Mouse (Mus musculus) gastrocnemius, postnatal 14 days (tissue): ENCODE results near the gene Ipo5. TPM values are rescaled to one million over a fixed set of nuclear protein-coding genes. Genes with fewer than 3 reads are reported as not detected.

Experiments
- DNase-seq: peaks from one replicate; pipeline ENCODE4 v3.0.0; 2021; ENCODE audit warnings: mixed read lengths
- intact Hi-C: fragments of 180-260 bp; cut with DNase I; formaldehyde crosslinking; loops from one replicate; pipeline ENCODE4 v1.15.1; 2025; ENCODE audit warnings: low total_unique reads
- total RNA-seq, 2 experiments: library from RNA; stranded (reverse); gene quantifications; 2 replicates each; pipeline ENCODE4 v1.2.3; 2021

The Ipo5 gene
- total RNA-seq, 2 experiments from 2014 or later, result 79.7 to 84.1 TPM

DNA sequence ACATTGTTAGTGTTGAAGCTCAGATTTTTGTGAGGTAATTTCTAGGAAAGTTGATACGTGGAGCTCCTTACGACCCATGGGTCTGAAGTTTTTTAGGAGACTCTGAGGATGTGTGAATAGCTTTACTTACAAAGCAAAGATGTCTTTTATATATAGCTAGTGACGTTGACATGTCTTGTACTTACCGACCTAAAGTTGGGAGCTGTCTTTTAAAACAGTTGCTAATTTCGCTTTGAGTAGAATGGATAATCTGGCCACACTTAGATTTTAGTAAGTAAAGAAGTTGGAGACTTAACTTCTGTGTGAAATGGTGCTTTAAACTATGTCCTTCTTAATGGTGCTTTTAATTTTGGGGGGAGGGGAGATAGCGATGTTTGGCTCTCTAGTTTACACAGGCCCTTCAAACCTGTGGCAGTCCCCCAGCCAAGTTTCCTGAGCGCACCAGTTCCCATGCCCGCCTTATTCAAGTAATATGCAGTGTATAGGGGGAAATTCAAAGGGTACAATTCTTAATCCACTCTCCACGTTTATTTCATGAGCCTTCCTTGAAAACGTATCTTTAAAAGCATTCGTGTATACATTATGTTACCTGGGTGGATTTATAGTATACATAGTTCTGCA is 1.2 kb downstream of the Ipo5 start:
- intact Hi-C loops, result loop anchor here (5.0 kb wide), 1 partner anchor 70 kb away; no protein-coding TSS in a partner anchor
- no peak for DNase-seq

GRCm38 (mm10) chr14:120912916-120913315 is 1.9 kb downstream of the Ipo5 start:
- intact Hi-C loops, result loop anchor here (5.0 kb wide), 1 partner anchor 71 kb away; no protein-coding TSS in a partner anchor
- no peak for DNase-seq

DNA sequence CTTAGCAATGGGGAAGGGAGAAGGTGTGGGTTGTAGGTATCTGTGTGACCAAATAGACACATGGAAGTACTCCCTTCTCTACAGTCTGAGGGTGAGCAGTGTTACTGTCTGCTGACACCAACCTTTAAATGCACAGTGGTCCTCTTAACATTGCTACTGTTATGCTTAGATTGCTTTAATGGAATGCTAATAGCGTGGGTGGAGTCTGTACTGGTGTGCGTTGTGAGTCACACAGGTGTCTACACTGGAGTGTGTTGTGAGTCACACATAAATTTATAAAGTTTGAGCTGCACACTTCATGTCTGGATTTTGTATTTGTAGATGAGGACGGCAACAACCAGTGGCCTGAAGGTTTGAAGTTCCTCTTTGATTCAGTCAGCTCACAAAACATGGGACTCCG is 10.8 kb downstream of the Ipo5 start:
- DNase-seq, result no peak
- intact Hi-C loops, result no loop called here

- DNase-seq, result no peak
- intact Hi-C loops, result no loop called here
Measured at GRCm38 (mm10) chr14:120924044-120924443, 13.0 kb downstream of the Ipo5 start.

DNA sequence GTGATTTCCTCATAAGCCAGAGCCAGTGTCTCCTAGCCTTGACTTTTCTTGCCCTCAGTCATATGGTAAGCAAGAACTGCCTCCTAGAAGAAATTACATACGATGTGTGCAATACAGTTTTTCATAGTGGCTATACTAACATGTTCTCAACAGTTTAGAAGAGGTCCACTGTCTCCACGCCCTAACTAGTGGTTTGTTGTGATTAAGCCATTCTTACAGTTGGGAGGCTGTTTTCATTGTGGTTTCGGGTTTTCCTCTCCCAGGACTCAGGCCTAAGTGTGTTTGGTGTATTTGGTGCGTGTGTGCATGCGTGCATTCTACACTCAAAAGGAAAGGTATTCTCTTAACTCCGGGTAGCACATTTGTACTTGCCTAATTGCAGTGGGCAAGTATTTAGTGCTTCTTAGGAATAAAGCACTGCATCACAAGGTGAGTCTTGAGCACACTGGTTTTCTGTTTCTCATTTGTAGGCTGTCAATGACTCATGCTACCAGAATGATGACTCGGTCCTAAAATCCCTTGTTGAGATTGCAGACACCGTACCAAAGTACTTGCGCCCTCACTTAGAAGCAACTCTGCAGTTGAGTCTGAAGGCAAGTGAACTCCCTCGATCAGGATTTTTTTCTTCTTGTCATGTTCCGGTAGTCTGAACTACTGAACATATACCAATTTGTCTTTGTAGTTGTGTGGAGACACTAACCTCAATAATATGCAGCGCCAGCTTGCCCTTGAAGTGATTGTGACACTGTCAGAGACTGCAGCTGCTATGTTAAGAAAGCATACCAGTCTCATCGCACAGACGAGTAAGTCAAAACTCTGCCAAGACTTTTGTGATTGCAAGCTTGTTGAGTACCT is 14.9 kb downstream of the Ipo5 start:
- no peak for DNase-seq
- intact Hi-C loops, result no loop called here

- no peak for DNase-seq
- intact Hi-C loops, result no loop called here
Measured at GRCm38 (mm10) chr14:120931236-120931635, 20.2 kb downstream of the Ipo5 start.

DNA sequence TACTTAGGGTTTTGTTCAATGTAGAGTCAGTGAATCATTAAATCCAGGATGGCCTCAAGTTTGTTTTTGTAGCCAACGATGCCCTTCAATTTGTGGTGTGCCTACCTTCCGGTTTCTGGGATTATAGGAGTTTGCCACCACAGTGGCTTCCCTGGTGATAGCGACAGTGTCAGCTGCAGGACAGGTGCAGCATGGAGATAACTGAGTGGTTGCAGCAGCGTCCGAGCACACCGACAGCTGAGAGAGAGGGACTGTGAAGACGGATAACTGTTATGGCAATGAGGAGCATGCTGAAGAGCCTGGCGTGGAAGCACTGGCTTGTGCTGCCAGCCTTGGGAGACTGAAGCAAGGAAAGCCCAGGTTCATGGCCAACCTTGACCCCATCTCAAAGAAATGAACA is 22.6 kb downstream of the Ipo5 start:
- intact Hi-C loops, result no loop called here
- no peak for DNase-seq

GRCm38 (mm10) chr14:120937102-120937501 is 26.1 kb downstream of the Ipo5 start:
- intact Hi-C loops, result no loop called here
- no peak for DNase-seq

- intact Hi-C loops, result no loop called here
- no peak for DNase-seq
Measured at GRCm38 (mm10) chr14:120942803-120943202, 31.8 kb downstream of the Ipo5 start.

DNA sequence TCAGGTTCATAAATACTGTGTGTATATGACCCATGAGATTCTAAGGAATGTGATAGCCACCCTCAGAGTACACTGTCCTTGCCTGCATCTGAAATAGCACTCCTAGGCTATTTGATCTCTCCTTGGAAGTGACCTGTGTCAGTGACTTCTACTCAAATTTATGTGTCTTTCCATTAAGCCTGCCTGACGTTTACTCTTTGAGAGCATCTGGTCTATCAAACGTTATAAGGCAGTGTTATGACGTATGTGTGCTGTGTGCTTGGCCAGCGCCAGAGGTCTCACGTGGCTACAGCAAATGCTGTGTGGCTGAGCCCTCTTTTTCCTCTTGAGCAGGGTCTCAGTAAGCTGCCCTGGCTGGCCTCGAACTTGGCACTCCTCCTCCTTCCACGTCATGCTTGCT is 34.1 kb downstream of the Ipo5 start:
- intact Hi-C loops, result no loop called here

DNA sequence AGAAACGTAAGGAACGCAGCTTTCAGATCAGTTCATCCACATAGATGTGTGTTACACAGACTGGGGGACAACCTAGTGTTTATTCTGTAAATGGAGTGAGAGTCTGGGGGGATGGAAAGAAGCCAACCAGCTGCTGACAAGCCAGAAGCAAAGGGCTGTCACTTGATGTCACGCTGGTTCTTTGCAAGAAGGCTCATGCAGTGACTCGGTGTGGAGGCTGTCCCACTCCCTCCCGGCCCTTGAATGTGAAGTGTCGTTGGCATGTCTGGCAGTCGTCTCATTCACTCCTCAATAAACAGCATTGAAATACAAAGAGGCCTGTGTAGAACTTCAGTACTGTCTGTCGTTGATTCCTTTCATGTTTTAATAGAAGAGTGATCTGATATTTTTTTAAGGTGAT is 36.1 kb downstream of the Ipo5 start:
- intact Hi-C loops, result no loop called here
- no peak for DNase-seq

More for the DNA sequence above, 34.1 kb downstream of the Ipo5 start:
- no peak for DNase-seq

GRCm38 (mm10) chr14:120949002-120949401 is 38.0 kb downstream of the Ipo5 start:
- DNase-seq, result no peak
- intact Hi-C loops, result no loop called here

- DNase-seq, result no peak
- intact Hi-C loops, result no loop called here
Measured at GRCm38 (mm10) chr14:120950068-120950467, 39.0 kb downstream of the Ipo5 start.

DNA sequence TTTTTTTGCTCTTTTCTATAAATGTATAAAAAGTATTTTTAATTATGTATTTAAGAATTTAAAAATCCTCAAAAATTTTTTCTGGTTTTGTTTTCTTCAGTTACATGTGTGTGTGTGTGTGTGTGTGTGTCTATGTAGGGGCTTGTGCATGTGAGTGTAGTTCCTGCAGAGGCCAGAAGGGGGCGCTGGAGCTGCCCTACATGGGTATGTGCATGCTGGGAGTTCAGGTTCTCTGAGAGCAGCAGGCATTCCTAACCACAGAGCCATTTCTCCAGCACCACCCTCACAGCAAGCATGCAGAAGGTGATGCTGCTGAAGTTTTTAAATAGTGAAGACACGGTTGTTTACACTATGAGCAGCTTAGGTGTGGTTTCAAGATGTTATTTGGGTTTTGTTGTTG is 41.4 kb downstream of the Ipo5 start:
- no peak for DNase-seq
- intact Hi-C loops, result no loop called here

DNA sequence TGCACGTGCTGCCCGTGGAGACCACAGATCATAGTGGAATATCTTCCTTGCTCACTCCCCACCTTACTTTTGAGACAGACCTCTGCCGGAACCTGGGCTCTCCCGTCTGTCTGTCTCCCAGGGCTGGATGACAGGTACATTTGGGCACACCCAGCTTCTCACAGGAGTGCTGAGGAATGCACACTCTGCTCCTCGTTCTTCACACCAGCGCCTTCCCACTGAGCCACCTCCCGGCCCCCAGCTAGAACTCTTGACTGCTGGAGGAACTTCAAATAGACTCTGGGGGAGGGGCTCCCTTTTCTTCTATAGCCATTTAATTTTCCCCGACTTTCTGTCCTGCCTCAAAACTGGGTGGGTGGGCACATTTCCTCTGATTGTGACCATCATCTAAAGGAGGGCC is 49.5 kb downstream of the Ipo5 start:
- DNase-seq, result no peak
- intact Hi-C loops, result no loop called here

DNA sequence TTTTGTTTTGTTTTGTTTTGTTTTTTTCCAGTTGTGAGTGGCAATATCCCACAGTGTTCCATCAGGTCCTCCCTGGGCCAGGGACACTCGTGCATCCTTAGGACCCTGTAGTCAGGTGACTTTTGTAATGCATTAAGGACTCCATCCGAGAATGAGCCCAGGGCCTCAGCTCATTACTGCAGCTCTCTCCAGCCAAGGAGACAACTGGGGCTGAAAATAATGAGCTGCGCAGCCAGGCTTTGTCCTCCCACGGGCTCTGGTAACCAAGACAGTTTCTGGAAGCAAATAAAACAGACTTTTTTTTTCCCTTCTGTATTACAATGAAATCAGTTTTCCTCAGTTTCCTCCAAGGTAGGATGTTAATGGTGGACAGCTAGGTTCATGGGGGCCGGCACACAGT is 50.0 kb downstream of the Ipo5 start:
- intact Hi-C loops, result no loop called here
- DNase-seq, result no peak

GRCm38 (mm10) chr14:120967072-120967471 is 56.0 kb downstream of the Ipo5 start:
- intact Hi-C loops, result no loop called here
- no peak for DNase-seq

DNA sequence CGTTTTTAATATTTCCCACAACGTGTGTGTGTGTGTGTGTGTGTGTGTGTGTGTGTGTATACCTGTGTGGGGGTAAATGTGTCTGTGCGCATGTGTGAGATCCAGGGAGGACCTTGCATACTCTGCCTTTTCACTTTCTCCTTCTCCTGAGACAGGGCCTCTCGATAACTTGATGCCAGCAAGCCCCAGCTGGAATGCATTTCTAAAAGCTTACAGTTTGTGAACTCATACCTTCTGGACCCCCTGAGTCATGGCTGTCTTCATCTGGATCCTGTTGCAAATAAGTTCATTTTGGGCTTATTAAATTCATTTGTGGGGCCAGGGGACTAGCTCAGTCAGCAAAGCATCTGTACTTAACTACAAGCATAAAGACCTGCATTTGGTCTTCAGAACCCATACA is 57.7 kb downstream of the Ipo5 start:
- no peak for DNase-seq
- intact Hi-C loops, result no loop called here

- intact Hi-C loops, result loop anchor here (10.0 kb wide), 1 partner anchor 145 kb away; no protein-coding TSS in a partner anchor
Measured at GRCm38 (mm10) chr14:120969673-120970072, 58.6 kb downstream of the Ipo5 start.

DNA sequence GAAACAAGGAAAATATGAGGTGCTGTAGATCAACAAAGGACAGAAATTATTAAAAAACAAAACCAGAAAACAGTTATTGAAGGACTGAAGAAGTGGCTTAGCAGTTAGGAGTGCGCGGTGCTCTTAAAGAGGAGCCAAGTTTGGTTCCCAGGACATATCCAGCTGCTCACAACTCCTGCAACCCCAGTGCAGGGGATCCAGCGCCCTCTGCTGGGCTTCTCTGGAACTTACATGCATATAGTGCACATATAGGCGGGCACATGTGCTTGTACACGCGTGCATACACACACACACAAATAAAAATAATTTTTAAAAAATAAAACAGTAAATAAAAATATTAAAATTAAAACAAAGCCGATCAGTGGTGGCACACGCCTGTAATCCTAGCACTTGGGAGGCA is 59.6 kb downstream of the Ipo5 start:
- no peak for DNase-seq
- intact Hi-C loops, result loop anchor here (10.0 kb wide), 1 partner anchor 146 kb away; no protein-coding TSS in a partner anchor

More at GRCm38 (mm10) chr14:120969673-120970072, 58.6 kb downstream of the Ipo5 start:
- DNase-seq, result no peak

GRCm38 (mm10) chr14:120971313-120971712 is 60.3 kb downstream of the Ipo5 start:
- no peak for DNase-seq
- intact Hi-C loops, result loop anchor here (10.0 kb wide), 1 partner anchor 147 kb away; no protein-coding TSS in a partner anchor
